Mouse (Mus musculus): ENCODE data around the gene Oprm1. TPM values are rescaled to one million over a fixed set of nuclear protein-coding genes. Genes with fewer than 3 reads are reported as not detected.

Gene Oprm1
- polyA plus RNA-seq, 1 experiment from 2014 or later = 0.08 TPM

- no peak for ATAC-seq (replicated peaks; ENCODE audit: low FRiP score)
- WGBS = 74% methylated on average over 6 of the region's 6 CpGs
- H3K4me2 ChIP-seq = no peak overlapping the region
Observed at GRCm38 (mm10) chr10:7054560-7055205, 296.4 kb downstream of the Oprm1 start.

GRCm38 (mm10) chr10:7057546-7057945 lies 299.2 kb downstream of the Oprm1 start:
- DNase-seq (ENCODE audit: low spot score) (no peak), ATAC-seq (replicated peaks; ENCODE audit: low FRiP score) (no peak)
- Histone ChIP-seq H3K27ac (ENCODE audit: low read depth, low read length) (no peak overlapping the region), H3K4me1 (replicated peaks; ENCODE audit: control insufficient read depth, insufficient read depth, low read length) (no peaks in the 10 kb centered on the region), H3K9ac (ENCODE audit: low read depth, low read length) (no peak overlapping the region), H3K4me3 (ENCODE audit: low read depth, low read length) (no peak overlapping the region), H3K9me3 (ENCODE audit: control insufficient read depth, low read length) (no peaks in the 10 kb centered on the region), H3K36me3 (ENCODE audit: control insufficient read depth, insufficient read depth, low read length) (no peaks in the 10 kb centered on the region), H3K27me3 (replicated peaks; ENCODE audit: control insufficient read depth, insufficient read depth, low read length) (no peaks in the 10 kb centered on the region), H3K4me2 (no peak overlapping the region)
- 68% methylated on average over 1 of the region's 1 CpGs for WGBS

More at GRCm38 (mm10) chr10:7054560-7055205, 296.4 kb downstream of the Oprm1 start:
- no peak overlapping the region for H3K27ac ChIP-seq (ENCODE audit: low read depth, low read length)
- H3K4me1 ChIP-seq (replicated peaks; ENCODE audit: control insufficient read depth, insufficient read depth, low read length) = no peaks in the 10 kb centered on the region
- H3K4me3 ChIP-seq (ENCODE audit: low read depth, low read length) = no peak overlapping the region
- H3K9me3 ChIP-seq (ENCODE audit: control insufficient read depth, low read length) = no peaks in the 10 kb centered on the region
- DNase-seq (ENCODE audit: low spot score) = no peak
- no peaks in the 10 kb centered on the region for H3K36me3 ChIP-seq (ENCODE audit: control insufficient read depth, insufficient read depth, low read length)
- H3K9ac ChIP-seq (ENCODE audit: low read depth, low read length) = no peak overlapping the region
- no peaks in the 10 kb centered on the region for H3K27me3 ChIP-seq (replicated peaks; ENCODE audit: control insufficient read depth, insufficient read depth, low read length)

- Histone ChIP-seq H3K9me3 (ENCODE audit: control insufficient read depth, low read length) (no peaks in the 10 kb centered on the region), H3K27ac (ENCODE audit: low read depth, low read length) (no peak overlapping the region), H3K4me1 (replicated peaks; ENCODE audit: control insufficient read depth, insufficient read depth, low read length) (no peaks in the 10 kb centered on the region), H3K27me3 (replicated peaks; ENCODE audit: control insufficient read depth, insufficient read depth, low read length) (no peaks in the 10 kb centered on the region), H3K4me2 (no peak overlapping the region), H3K4me3 (ENCODE audit: low read depth, low read length) (no peak overlapping the region), H3K36me3 (ENCODE audit: control insufficient read depth, insufficient read depth, low read length) (no peaks in the 10 kb centered on the region), H3K9ac (ENCODE audit: low read depth, low read length) (no peak overlapping the region)
- DNase-seq (ENCODE audit: low spot score) (no peak), ATAC-seq (replicated peaks; ENCODE audit: low FRiP score) (no peak)
- 73% methylated on average over 5 of the region's 5 CpGs for WGBS
Observed at GRCm38 (mm10) chr10:7060326-7060725, 302.0 kb downstream of the Oprm1 start.

GRCm38 (mm10) chr10:7062993-7063392 lies 304.7 kb downstream of the Oprm1 start:
- Histone ChIP-seq H3K27ac (ENCODE audit: low read depth, low read length) (no peak overlapping the region), H3K4me1 (replicated peaks; ENCODE audit: control insufficient read depth, insufficient read depth, low read length) (no peaks in the 10 kb centered on the region), H3K36me3 (ENCODE audit: control insufficient read depth, insufficient read depth, low read length) (no peaks in the 10 kb centered on the region), H3K27me3 (replicated peaks; ENCODE audit: control insufficient read depth, insufficient read depth, low read length) (no peaks in the 10 kb centered on the region), H3K9ac (ENCODE audit: low read depth, low read length) (no peak overlapping the region), H3K4me3 (ENCODE audit: low read depth, low read length) (no peak overlapping the region), H3K4me2 (no peak overlapping the region), H3K9me3 (ENCODE audit: control insufficient read depth, low read length) (no peaks in the 10 kb centered on the region)
- ATAC-seq (replicated peaks; ENCODE audit: low FRiP score) = no peak
- WGBS = 53% methylated on average over 7 of the region's 7 CpGs
- DNase-seq (ENCODE audit: low spot score) = no peak

GRCm38 (mm10) chr10:7063752-7064457 lies 305.6 kb downstream of the Oprm1 start:
- Histone ChIP-seq H3K27me3 (replicated peaks; ENCODE audit: control insufficient read depth, insufficient read depth, low read length) (no peaks in the 10 kb centered on the region), H3K4me1 (replicated peaks; ENCODE audit: control insufficient read depth, insufficient read depth, low read length) (no peaks in the 10 kb centered on the region), H3K9ac (ENCODE audit: low read depth, low read length) (no peak overlapping the region), H3K4me2 (no peak overlapping the region), H3K4me3 (ENCODE audit: low read depth, low read length) (no peak overlapping the region), H3K9me3 (ENCODE audit: control insufficient read depth, low read length) (no peaks in the 10 kb centered on the region), H3K27ac (ENCODE audit: low read depth, low read length) (no peak overlapping the region), H3K36me3 (ENCODE audit: control insufficient read depth, insufficient read depth, low read length) (no peaks in the 10 kb centered on the region)
- ATAC-seq (replicated peaks; ENCODE audit: low FRiP score) (no peak), DNase-seq (ENCODE audit: low spot score) (no peak)
- WGBS = 50% methylated on average over 9 of the region's 9 CpGs

- H3K36me3 ChIP-seq (ENCODE audit: control insufficient read depth, insufficient read depth, low read length) = no peaks in the 10 kb centered on the region
- no peak for ATAC-seq (replicated peaks; ENCODE audit: low FRiP score)
- no peak overlapping the region for H3K4me2 ChIP-seq
- no peak overlapping the region for H3K9ac ChIP-seq (ENCODE audit: low read depth, low read length)
- no peak overlapping the region for H3K27ac ChIP-seq (ENCODE audit: low read depth, low read length)
- DNase-seq (ENCODE audit: low spot score) = no peak
- H3K27me3 ChIP-seq (replicated peaks; ENCODE audit: control insufficient read depth, insufficient read depth, low read length) = no peaks in the 10 kb centered on the region
- H3K4me3 ChIP-seq (ENCODE audit: low read depth, low read length) = no peak overlapping the region
- no peaks in the 10 kb centered on the region for H3K4me1 ChIP-seq (replicated peaks; ENCODE audit: control insufficient read depth, insufficient read depth, low read length)
- 53% methylated on average over 12 of the region's 12 CpGs for WGBS
- no peaks in the 10 kb centered on the region for H3K9me3 ChIP-seq (ENCODE audit: control insufficient read depth, low read length)
Observed at GRCm38 (mm10) chr10:7068608-7069007, 310.3 kb downstream of the Oprm1 start.

GRCm38 (mm10) chr10:7069090-7069489 lies 310.8 kb downstream of the Oprm1 start:
- ATAC-seq (replicated peaks; ENCODE audit: low FRiP score) = no peak

GRCm38 (mm10) chr10:7070100-7070835 lies 312.0 kb downstream of the Oprm1 start:
- ATAC-seq (replicated peaks; ENCODE audit: low FRiP score) = no peak
- H3K9me3 ChIP-seq (ENCODE audit: control insufficient read depth, low read length) = no peaks in the 10 kb centered on the region
- no peak for DNase-seq (ENCODE audit: low spot score)
- no peaks in the 10 kb centered on the region for H3K4me1 ChIP-seq (replicated peaks; ENCODE audit: control insufficient read depth, insufficient read depth, low read length)
- H3K36me3 ChIP-seq (ENCODE audit: control insufficient read depth, insufficient read depth, low read length) = no peaks in the 10 kb centered on the region
- 67% methylated on average over 8 of the region's 8 CpGs for WGBS
- no peak overlapping the region for H3K4me3 ChIP-seq (ENCODE audit: low read depth, low read length)
- H3K27ac ChIP-seq (ENCODE audit: low read depth, low read length) = no peak overlapping the region
- H3K4me2 ChIP-seq = no peak overlapping the region
- H3K9ac ChIP-seq (ENCODE audit: low read depth, low read length) = no peak overlapping the region
- H3K27me3 ChIP-seq (replicated peaks; ENCODE audit: control insufficient read depth, insufficient read depth, low read length) = no peaks in the 10 kb centered on the region

More at GRCm38 (mm10) chr10:7069090-7069489, 310.8 kb downstream of the Oprm1 start:
- Histone ChIP-seq H3K27me3 (replicated peaks; ENCODE audit: control insufficient read depth, insufficient read depth, low read length) (no peaks in the 10 kb centered on the region), H3K9ac (ENCODE audit: low read depth, low read length) (no peak overlapping the region), H3K4me1 (replicated peaks; ENCODE audit: control insufficient read depth, insufficient read depth, low read length) (no peaks in the 10 kb centered on the region), H3K27ac (ENCODE audit: low read depth, low read length) (no peak overlapping the region), H3K4me2 (no peak overlapping the region), H3K36me3 (ENCODE audit: control insufficient read depth, insufficient read depth, low read length) (no peaks in the 10 kb centered on the region), H3K4me3 (ENCODE audit: low read depth, low read length) (no peak overlapping the region), H3K9me3 (ENCODE audit: control insufficient read depth, low read length) (no peaks in the 10 kb centered on the region)
- no peak for DNase-seq (ENCODE audit: low spot score)
- 87% methylated on average over 2 of the region's 2 CpGs for WGBS

Measured in liver, embryonic 11.5 days (tissue).